Mouse (Mus musculus) ES-Bruce4 (cell line): ENCODE results near the gene Dnah3.

Experiments
- EP300 ChIP-seq: IDR thresholded peaks from 2 replicates; pipeline ENCODE4 v1.6.1; 2011; ENCODE audit warnings: low read depth, low read length; ENCODE audit not compliant: insufficient read depth
- POLR2A ChIP-seq: IDR thresholded peaks from one replicate; pipeline ENCODE4 v1.8.1; 2011; ENCODE audit warnings: low read length; ENCODE audit not compliant: insufficient read depth

GRCm38 (mm10) chr7:119911727-119912126, 183.4 kb downstream of the Dnah3 start:
- TF ChIP-seq EP300 = no peak
- no peak for TF ChIP-seq POLR2A
